Mouse (Mus musculus): ENCODE data around the gene Tcl1b2.
"Not testable (repeated sequence)": the region's sequence is repeated elsewhere in the genome, so short reads cannot be mapped to it uniquely, and the experiment has no call there.

DNA sequence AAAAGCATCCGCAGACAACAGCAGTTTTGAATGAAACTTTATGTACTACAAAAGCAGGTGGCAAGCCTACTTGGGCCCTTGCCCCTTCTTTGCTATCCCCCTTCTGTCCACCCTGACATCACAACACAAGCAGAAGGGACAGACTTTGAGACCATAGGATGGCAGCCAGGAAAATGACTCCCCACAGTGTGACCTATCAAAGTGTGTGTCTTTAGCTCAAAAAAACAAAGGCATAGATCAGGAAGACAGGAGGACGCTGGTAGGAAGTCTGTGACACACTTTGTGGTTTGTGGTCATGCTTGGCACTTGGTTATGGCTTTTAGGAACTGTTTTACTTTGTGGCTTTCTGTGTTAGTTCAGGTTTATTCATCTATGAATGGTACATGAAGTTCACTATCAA, 11.6 kb upstream of the Tcl1b2 start:
- not testable (repeated sequence) for TF ChIP-seq CTCF (IDR thresholded peaks at IDR 0.05; ENCODE audit: borderline replicate concordance, insufficient read depth, low read length); POLR2A (IDR thresholded peaks at IDR 0.05; ENCODE audit: low read depth, low read length)

Data from embryonic fibroblast, embryonic 13.5 days (primary cell).